Mouse (Mus musculus): ENCODE results near the gene Lrsam1. TPM values are rescaled to one million over a fixed set of nuclear protein-coding genes. Genes with fewer than 3 reads are reported as not detected.
A peak's percentile ranks its signal among the peaks of the same experiment; 100 is the strongest.

The Lrsam1 gene
- polyA plus RNA-seq, 1 experiment: 13.1 TPM

DNA sequence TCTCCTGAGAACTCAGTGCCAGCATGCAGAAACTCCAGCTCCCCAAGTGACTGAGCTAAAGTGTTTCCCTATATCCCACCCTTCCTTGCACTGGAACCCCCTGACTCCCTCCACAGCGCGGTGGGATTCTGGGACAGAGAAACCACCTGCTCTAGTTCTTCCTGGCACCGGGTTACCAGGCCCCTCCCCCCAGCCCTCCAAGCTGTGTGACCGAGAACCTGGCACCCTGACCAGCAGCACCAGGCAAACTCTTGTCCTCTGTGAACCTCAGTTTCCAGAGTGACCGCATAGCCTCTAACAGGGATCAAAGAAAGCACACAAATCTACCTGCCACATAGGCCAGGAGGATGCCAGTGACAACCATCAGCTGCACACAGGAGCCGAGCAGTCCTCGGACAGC lies 18.3 kb upstream of the Lrsam1 start:
- H3K4me3 ChIP-seq (ENCODE audit: insufficient read depth, low read depth, low read length): no peak overlapping the region
- H3K4me1 ChIP-seq (ENCODE audit: control insufficient read depth, insufficient read depth, insufficient read length, low read length): no peaks in the 10 kb centered on the region
- no peak overlapping the region for H3K27ac ChIP-seq (replicated peaks; ENCODE audit: low read depth, low read length)

DNA sequence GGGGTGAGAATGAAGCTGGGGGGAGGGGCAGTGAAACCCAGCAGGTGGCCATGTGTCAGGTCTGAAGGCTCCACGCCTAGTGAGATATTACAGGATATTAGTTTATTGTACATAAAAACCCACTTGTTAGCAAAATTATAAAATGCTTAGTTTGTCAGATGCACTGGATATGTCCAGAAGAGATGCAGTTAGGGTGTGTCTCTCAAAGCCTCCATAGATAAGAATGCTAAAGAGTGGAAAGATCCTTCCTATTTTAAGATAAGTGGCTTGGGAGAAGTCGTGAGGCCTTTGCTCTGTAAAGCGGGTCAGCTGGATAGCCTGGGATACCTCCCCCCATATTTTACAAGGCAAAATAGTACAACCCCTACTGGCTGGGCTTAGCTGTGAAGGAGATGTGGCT lies 17.3 kb upstream of the Lrsam1 start:
- no peak overlapping the region for H3K27ac ChIP-seq (replicated peaks; ENCODE audit: low read depth, low read length)
- H3K4me1 ChIP-seq (ENCODE audit: control insufficient read depth, insufficient read depth, insufficient read length, low read length): no peaks in the 10 kb centered on the region
- H3K4me3 ChIP-seq (ENCODE audit: insufficient read depth, low read depth, low read length): no peak overlapping the region

DNA sequence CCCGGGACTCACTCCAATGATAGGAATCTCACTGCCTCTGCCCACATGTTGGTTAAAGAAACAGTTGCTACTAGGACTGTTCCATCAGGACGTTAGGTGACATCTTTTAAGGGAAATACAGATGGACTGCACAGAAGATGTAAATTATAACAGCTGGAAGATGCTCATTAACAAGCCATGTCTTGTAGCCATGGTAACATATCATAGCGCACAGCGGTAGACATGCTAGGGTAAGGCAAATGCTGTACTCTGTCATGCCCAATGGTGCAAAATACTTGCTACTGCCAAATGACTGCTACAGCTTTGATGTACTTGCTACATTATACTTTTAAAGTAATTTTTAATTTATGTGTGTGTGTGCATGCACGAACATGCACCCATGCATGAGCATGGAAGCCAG lies 15.7 kb upstream of the Lrsam1 start:
- Histone ChIP-seq H3K27ac (replicated peaks; ENCODE audit: low read depth, low read length) (no peak overlapping the region), H3K4me3 (ENCODE audit: insufficient read depth, low read depth, low read length) (no peak overlapping the region), H3K4me1 (ENCODE audit: control insufficient read depth, insufficient read depth, insufficient read length, low read length) (no peaks in the 10 kb centered on the region)

DNA sequence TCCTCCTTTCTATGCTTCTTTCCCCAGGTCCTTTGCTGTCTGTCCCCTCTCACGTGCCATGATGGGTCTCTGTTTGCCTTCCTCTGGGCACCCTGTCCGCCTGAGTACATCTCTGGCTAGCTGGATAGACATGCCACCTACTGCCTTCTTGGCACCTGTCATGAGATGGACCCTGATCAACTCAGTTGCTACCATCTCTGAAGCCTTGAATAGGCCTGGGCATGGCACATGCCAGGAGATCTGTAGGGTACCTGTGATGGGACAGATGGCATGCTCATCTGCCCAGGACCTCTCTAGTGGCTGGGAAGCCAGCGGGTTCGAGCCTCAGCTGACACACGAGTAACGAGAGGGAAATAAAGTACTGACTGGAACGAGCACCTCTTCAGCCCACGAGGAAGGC lies 12.8 kb upstream of the Lrsam1 start:
- H3K4me1 ChIP-seq (ENCODE audit: control insufficient read depth, insufficient read depth, insufficient read length, low read length): no peaks in the 10 kb centered on the region
- H3K27ac ChIP-seq (replicated peaks; ENCODE audit: low read depth, low read length): no peak overlapping the region
- no peak overlapping the region for H3K4me3 ChIP-seq (ENCODE audit: insufficient read depth, low read depth, low read length)

DNA sequence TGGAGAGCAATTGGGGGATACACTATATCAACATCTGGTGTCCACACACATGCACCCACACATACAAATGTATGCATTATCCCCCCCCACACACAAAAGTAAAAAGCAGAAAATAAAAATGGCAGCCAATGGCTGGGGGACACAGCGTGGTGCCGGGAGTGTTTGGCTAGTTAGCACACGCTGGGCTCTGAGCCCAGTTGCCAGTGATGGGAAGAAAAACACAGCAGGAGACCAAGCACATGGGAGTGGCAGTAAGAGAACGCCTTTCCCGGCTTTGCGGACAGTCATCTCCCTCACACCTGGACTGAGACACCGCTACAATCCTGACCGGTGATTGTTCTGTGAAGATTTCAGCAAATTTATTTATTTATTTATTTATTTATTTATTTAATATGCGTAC lies 9.8 kb upstream of the Lrsam1 start:
- no peak overlapping the region for H3K4me3 ChIP-seq (ENCODE audit: insufficient read depth, low read depth, low read length)
- H3K4me1 ChIP-seq (ENCODE audit: control insufficient read depth, insufficient read depth, insufficient read length, low read length): 0 out of 2 replicates have a peak, but pooled peaks cover 3% of the 10 kb centered on the region
- H3K27ac ChIP-seq (replicated peaks; ENCODE audit: low read depth, low read length): no peak overlapping the region

DNA sequence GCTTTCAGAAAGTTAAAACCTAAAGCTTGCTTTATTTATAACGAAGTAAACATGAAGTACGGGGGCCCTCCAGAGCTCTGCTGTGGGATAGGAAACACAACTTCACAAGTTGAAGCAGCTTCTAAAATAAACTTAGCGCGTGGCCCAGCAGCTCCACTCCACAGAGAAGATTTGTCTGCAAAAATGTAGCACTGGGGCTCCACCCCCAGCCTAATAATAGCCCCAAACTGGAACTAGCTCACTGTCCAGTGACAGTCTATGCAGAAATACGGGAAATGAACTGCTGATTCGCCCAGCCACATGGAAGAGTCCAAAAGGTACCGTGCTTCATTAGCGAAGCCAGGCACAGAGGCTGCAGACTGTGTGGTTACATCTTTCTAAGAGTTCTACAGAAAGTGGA lies 7.9 kb upstream of the Lrsam1 start:
- Histone ChIP-seq H3K4me1 (ENCODE audit: control insufficient read depth, insufficient read depth, insufficient read length, low read length) (0 out of 2 replicates have a peak, but pooled peaks cover 3% of the 10 kb centered on the region), H3K27ac (replicated peaks; ENCODE audit: low read depth, low read length) (0 out of 2 replicates have a peak overlapping the region, but pooled peaks have one; percentile 16), H3K4me3 (ENCODE audit: insufficient read depth, low read depth, low read length) (no peak overlapping the region)

DNA sequence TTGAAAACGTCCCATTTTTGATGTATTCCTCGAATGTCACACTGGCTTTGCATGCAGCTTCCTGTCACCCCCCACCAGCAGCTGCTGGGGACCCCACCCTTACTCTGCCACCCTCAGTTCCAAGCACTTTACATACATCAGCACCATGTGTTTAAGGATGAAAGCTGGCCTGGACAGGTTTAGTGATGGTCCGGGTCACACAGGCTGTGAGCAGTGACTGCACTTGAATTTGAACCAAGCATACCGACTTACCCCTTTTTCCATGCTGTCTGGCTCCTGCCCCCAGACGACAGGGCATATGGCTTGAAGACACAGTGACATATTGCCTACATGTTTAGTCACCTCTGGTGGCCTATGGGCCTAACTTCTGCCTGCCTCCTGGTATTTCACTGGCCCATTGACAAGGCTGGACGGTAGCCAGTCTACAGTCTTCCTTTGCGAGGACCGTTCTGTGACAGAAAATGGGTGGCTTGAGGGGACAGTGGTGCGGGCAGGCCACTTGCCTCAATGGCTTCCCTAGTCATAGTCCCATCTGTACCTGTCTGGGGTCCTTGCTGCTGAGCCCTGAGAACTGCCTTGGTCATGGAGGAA lies 6.7 kb upstream of the Lrsam1 start:
- Histone ChIP-seq H3K27ac (replicated peaks; ENCODE audit: low read depth, low read length) (peak overlapping the region; percentile 97; the same call in 1 of the 2 replicates), H3K4me1 (ENCODE audit: control insufficient read depth, insufficient read depth, insufficient read length, low read length) (0 out of 2 replicates have a peak, but pooled peaks cover 3% of the 10 kb centered on the region), H3K4me3 (ENCODE audit: insufficient read depth, low read depth, low read length) (peak overlapping the region; percentile 78; the same call in 1 of the 2 replicates)

DNA sequence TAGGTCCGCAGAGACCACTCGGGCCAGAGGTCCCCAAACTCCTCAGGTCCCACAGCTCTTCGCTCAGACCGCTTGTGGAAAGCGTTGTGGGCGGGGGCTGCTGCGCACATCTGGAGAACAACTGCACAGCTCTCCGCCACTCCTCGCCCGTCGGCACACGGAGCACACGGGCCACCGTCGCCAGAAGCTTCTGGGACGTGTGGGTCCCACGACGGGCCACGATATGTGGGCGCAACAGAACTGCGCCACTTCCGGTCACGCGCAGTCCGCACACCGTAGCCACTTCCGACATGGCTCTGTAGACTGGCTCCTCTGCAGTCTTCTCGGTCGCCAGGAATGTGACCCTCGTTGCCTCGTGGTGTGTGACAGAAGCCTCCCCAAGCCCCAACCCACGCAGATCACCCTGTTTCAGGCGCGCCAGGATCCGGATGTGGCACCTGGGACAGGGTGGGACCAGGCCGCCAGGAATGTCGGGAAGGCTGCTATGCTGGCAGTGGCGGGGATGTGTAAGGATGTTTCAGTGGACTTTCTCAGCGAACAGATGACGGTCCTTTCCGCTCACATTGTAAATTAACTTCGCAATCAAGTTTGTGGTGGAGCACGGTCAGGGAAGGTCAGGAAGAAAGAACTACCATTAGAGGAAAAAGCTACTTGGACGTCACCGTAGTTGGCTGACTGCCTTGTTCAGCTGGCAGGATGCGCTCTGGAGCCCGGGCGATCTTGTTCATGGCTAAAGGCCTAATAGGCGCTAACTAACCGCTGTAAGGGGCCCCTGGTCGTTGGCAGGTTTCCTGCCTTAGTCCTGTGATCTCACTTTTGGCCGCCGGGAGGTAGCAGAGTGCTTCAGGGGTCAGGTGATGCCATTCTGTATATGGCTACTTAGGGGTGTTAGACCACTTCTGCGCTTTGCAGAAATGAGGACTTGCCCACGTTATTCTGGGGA lies 5.5 kb upstream of the Lrsam1 start:
- 0 out of 2 replicates have a peak, but pooled peaks cover 3% of the 10 kb centered on the region for H3K4me1 ChIP-seq (ENCODE audit: control insufficient read depth, insufficient read depth, insufficient read length, low read length)
- peak overlapping the region; percentile 97 for H3K27ac ChIP-seq (replicated peaks; ENCODE audit: low read depth, low read length)
- peak overlapping the region; percentile 78 for H3K4me3 ChIP-seq (ENCODE audit: insufficient read depth, low read depth, low read length)

DNA sequence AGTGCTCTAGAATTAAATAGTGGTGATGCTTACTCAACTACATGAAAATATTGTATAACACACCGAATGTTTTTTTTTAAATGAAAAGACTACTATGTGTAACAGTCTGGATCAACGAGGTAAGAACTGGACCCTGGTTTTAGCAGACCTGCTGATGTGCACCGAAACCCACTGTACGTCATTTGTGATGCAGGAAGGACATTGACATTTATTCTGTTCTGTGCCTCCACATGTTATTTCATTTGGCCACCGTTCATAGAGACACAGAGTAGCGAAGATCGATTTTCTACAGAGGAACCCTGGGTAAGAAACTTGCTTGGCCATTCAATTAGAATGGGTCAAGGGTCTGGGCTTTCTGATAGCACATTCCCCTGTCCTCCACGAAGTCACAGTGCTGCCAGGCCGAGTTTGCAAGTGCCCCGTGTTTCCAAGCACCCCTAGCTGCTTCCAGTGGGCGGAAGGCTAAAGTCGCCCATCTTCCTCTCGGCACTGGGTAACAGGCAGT lies 4.8 kb upstream of the Lrsam1 start:
- peak overlapping the region; percentile 78 for H3K4me3 ChIP-seq (ENCODE audit: insufficient read depth, low read depth, low read length)
- 0 out of 2 replicates have a peak, but pooled peaks cover 3% of the 10 kb centered on the region for H3K4me1 ChIP-seq (ENCODE audit: control insufficient read depth, insufficient read depth, insufficient read length, low read length)
- H3K27ac ChIP-seq (replicated peaks; ENCODE audit: low read depth, low read length): peak overlapping the region; percentile 97

DNA sequence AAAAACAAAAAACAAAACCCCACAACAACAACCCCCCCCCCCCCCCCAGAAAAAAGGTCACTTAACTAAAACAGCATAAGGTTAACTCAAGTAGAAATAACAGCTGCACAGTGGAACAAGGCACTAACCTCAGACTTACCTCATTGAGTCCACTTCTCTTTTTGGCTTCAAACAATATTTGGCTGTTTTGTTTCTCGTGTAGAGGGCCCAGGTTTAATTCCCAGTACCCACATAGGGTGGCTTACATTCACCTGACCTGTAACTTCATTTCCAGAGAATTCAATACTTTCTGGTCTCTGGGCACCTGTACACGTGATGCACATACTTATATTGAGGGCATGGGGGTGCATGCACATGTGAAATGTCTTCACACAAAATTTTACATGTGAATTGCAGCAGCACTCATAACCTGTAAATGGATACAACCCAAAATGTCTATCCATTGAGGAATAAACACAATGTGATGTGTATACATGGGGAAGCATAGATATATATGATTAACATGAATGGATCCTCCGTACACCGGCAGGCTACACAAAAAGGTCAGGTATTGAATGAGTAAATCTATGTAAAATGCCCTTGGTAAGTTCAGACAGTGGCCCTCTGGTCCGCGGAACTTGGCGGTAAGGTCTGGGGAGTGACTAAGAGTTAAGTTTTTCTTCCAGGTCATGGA lies 4.2 kb upstream of the Lrsam1 start:
- no peak overlapping the region for H3K4me3 ChIP-seq (ENCODE audit: insufficient read depth, low read depth, low read length)
- peaks cover 6% of the 10 kb centered on the region; the same call in 1 of the 2 replicates for H3K4me1 ChIP-seq (ENCODE audit: control insufficient read depth, insufficient read depth, insufficient read length, low read length)
- no peak overlapping the region for H3K27ac ChIP-seq (replicated peaks; ENCODE audit: low read depth, low read length)

DNA sequence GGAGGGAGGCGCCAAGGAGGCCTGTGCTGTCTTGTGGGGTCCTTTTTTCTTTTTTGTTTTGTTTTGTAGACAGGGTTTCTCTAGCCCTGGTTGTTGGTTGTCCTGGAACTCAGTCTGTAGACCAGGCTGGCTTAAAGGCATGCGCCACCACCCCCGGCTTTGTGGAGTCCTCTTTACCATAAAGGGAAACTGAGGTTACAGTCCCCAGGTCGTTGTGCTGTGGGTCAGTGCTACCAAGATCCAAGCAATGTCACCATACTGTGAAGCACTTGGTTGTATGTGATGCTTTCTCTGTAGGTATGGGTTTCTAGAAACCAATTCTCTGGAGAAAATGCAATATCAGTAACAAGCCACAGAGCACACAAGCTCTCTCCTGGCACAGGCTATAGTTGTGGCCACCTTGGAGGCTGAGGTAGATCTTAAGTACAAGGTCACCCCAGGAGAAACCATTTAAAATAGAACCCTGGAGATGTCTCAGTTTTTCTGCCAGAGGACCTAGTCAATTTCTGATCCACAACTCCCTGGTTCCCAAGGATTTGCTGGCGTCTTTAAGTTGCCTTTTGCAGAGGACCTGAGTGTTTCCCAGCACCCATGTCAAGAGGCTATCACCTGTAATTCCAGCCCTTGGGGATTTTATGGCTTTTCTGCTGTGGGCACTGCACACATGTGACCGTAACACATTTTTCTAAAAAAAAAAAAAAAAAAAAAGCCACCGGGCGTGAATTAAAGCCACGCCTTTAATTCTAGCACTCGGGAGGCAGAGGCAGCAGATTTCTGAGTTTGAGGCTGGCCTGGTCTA lies 3.4 kb upstream of the Lrsam1 start:
- no peak overlapping the region for H3K4me3 ChIP-seq (ENCODE audit: insufficient read depth, low read depth, low read length)
- H3K4me1 ChIP-seq (ENCODE audit: control insufficient read depth, insufficient read depth, insufficient read length, low read length): peaks cover 7% of the 10 kb centered on the region; the same call in 1 of the 2 replicates
- H3K27ac ChIP-seq (replicated peaks; ENCODE audit: low read depth, low read length): no peak overlapping the region

DNA sequence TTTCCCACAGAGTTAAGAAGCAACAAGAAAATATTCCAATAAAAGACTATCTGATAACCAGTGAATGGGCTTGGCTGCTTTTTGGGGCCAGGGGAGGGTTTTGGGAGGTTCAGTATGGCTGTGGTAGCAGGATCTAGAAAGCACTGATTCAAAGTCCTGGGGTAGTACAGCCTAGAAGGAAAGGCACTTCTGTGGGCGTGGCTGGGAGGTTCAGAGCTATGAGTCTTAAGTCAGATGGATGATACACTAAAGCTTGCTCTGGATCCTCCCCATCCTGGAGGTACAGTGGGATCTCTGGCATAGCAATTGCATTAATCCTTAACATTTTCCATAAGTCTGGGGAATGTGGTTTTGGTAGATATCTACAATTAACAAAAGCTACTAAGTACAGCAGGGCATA lies 2.6 kb upstream of the Lrsam1 start:
- no peak overlapping the region for H3K4me3 ChIP-seq (ENCODE audit: insufficient read depth, low read depth, low read length)
- H3K4me1 ChIP-seq (ENCODE audit: control insufficient read depth, insufficient read depth, insufficient read length, low read length): peaks cover 7% of the 10 kb centered on the region; the same call in 1 of the 2 replicates
- no peak overlapping the region for H3K27ac ChIP-seq (replicated peaks; ENCODE audit: low read depth, low read length)

DNA sequence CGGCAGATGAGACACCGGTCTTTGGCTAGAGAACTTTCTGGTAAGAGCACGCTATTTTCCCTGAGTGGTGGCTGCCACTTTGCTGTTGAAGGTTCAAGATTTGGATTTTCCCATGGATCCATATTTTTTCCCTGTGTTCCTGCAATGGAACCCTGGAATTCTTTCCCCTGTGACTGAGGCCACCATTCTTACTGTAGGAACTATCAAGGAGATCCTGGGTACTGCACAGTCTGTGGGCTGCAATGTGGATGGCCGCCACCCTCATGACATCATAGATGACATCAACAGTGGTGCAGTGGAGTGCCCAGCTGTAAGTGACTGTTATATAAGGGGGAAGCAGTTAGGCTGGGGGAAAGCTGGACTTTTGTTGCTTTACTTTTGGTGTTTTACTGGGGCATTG lies 2.1 kb upstream of the Lrsam1 start:
- Histone ChIP-seq H3K4me3 (ENCODE audit: insufficient read depth, low read depth, low read length) (no peak overlapping the region), H3K27ac (replicated peaks; ENCODE audit: low read depth, low read length) (no peak overlapping the region), H3K4me1 (ENCODE audit: control insufficient read depth, insufficient read depth, insufficient read length, low read length) (peaks cover 7% of the 10 kb centered on the region; the same call in 1 of the 2 replicates)

DNA sequence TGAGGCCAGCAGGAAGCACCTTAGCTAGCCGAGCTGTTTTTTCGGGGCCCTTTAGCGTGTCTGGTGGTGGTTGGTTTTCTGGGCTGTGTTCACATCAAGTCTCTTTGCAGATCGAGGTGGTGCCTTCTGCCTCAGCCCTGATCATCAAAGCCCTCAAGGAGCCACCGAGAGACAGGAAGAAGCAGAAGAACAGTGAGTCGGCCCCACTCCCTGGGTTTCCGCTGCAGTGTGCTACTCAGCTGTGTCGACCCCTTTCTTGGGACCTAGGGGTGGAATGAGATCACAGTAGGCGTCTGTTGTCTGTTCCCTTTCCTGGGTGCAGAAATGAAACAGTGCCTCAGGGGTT lies 1.4 kb upstream of the Lrsam1 start:
- peak overlapping the region; percentile 59 for H3K4me3 ChIP-seq (ENCODE audit: insufficient read depth, low read depth, low read length)
- peaks cover 4% of the 10 kb centered on the region; the same call in 1 of the 2 replicates for H3K4me1 ChIP-seq (ENCODE audit: control insufficient read depth, insufficient read depth, insufficient read length, low read length)
- H3K27ac ChIP-seq (replicated peaks; ENCODE audit: low read depth, low read length): no peak overlapping the region

All from brown adipose tissue, adult 24 weeks (tissue).